Mouse (Mus musculus): ENCODE results near the gene Med11. TPM values are rescaled to one million over a fixed set of nuclear protein-coding genes. Genes with fewer than 3 reads are reported as not detected.

The Med11 gene
- total RNA-seq, 2 experiments from 2014 or later = 20.5 TPM

- DNase-seq (ENCODE audit: low spot score in 2 of 2) = no peak
Observed at GRCm38 (mm10) chr11:70500476-70500812, 48.7 kb downstream of the Med11 start.

DNA sequence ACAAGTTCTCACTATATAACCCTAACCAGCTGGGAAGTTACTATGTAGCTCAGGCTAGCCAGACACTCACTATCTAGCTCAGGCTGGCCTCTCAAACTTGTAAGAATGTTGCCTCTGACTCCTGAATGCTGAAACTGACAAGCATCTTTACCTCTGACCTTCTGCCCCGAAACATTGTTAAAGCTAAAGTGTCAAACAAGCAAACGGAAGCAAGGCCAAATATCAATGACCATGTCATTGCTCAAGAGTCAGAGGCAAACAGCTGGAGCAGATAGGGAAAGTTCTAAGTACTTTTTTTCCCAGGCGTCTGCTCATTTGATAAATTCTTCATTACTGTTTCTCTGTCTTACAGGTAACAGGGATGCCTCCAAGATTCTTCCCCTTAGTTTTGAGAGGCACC is 50.3 kb downstream of the Med11 start:
- no peak for DNase-seq (ENCODE audit: low spot score in 2 of 2)

Small RNA genes within 50 kb of the gene (microRNA-seq; reads per million reads assigned to microRNA genes)
- 3.8 to 5.3 reads per million in 2 experiments for gene Mir7115

Other genes starting within 250 kb of the Med11 start
- 10 to 100 TPM; 32.8 to 39.6 TPM for gene Slc16a11, start 239.2 kb upstream of the Med11 start, total RNA-seq (2021)
- 10 to 100 TPM in 1 of 2 experiments, 1 to 10 TPM in 1; 9.2 to 12.1 TPM for gene Slc16a13, start 230.9 kb upstream of the Med11 start, total RNA-seq (2021)
- gene Bcl6b, start 222.1 kb upstream of the Med11 start, total RNA-seq (2021) = 1 to 10 TPM; 4.3 to 7.4 TPM
- gene 0610010K14Rik, start 214.0 kb upstream of the Med11 start, total RNA-seq (2021) = 10 to 100 TPM; 44.8 to 55.3 TPM
- 1 to 10 TPM; 6.6 to 8.7 TPM for gene Gm21988, start 212.1 kb upstream of the Med11 start, total RNA-seq (2021)
- 100 to 1,000 TPM; 306 to 350 TPM for gene Rnasek, start 212.1 kb upstream of the Med11 start, total RNA-seq (2021)
- under 1 TPM; 0.45 to 0.69 TPM for gene Alox12, start 196.6 kb upstream of the Med11 start, total RNA-seq (2021)
- gene Alox12e, start 129.3 kb upstream of the Med11 start, total RNA-seq (2021) = not detected
- not detected for gene Alox15, start 99.9 kb upstream of the Med11 start, total RNA-seq (2021)
- gene Pelp1, start 41.9 kb upstream of the Med11 start, total RNA-seq (2021) = 10 to 100 TPM; 41.3 to 46.8 TPM
- gene Arrb2, start 19.3 kb upstream of the Med11 start, total RNA-seq (2021) = 10 to 100 TPM; 92.5 to 96.0 TPM
- gene Zmynd15, start 7.5 kb downstream of the Med11 start, total RNA-seq (2021) = 1 to 10 TPM in 1 of 2 experiments, under 1 TPM in 1; 0.96 to 1.1 TPM
- gene Cxcl16, start 8.1 kb downstream of the Med11 start, total RNA-seq (2021) = under 1 TPM; 0.42 to 0.69 TPM
- not detected for gene Tm4sf5, start 53.3 kb downstream of the Med11 start, total RNA-seq (2021)
- gene Vmo1, start 62.7 kb downstream of the Med11 start, total RNA-seq (2021) = not detected
- gene Gltpd2, start 67.3 kb downstream of the Med11 start, total RNA-seq (2021) = not detected
- gene Psmb6, start 73.4 kb downstream of the Med11 start, total RNA-seq (2021) = 100 to 1,000 TPM; 221 to 229 TPM
- not detected for gene Gm40193, start 81.0 kb downstream of the Med11 start, total RNA-seq (2021)
- 10 to 100 TPM; 25.0 to 25.6 TPM for gene Pld2, start 88.1 kb downstream of the Med11 start, total RNA-seq (2021)
- gene Mink1, start 111.0 kb downstream of the Med11 start, total RNA-seq (2021) = 100 to 1,000 TPM; 208 to 249 TPM
- 1 to 10 TPM in 1 of 2 experiments, not detected in 1; 1.1 TPM for gene 4930544D05Rik, start 163.9 kb downstream of the Med11 start, total RNA-seq (2021)
- under 1 TPM in 1 of 2 experiments, not detected in 1; 0.94 TPM for gene Chrne, start 167.3 kb downstream of the Med11 start, total RNA-seq (2021)
- not detected for gene Gp1ba, start 187.2 kb downstream of the Med11 start, total RNA-seq (2021)
- gene Rnf167, start 195.3 kb downstream of the Med11 start, total RNA-seq (2021) = 10 to 100 TPM; 60.3 to 61.5 TPM
- gene Slc25a11, start 195.6 kb downstream of the Med11 start, total RNA-seq (2021) = 100 to 1,000 TPM; 117 to 125 TPM
- gene Pfn1, start 202.7 kb downstream of the Med11 start, total RNA-seq (2021) = 100 to 1,000 TPM; 364 to 371 TPM
- gene Eno3, start 205.3 kb downstream of the Med11 start, total RNA-seq (2021) = 10 to 100 TPM in 1 of 2 experiments, 1 to 10 TPM in 1; 5.1 to 10.5 TPM
- 10 to 100 TPM; 52.8 to 53.9 TPM for gene Spag7, start 217.5 kb downstream of the Med11 start, total RNA-seq (2021)
- 100 to 1,000 TPM; 183 to 189 TPM for gene Camta2, start 236.2 kb downstream of the Med11 start, total RNA-seq (2021)
- gene Inca1, start 248.2 kb downstream of the Med11 start, total RNA-seq (2021) = 1 to 10 TPM; 1.4 to 1.8 TPM
- 10 to 100 TPM; 55.9 to 59.9 TPM for gene Kif1c, start 248.6 kb downstream of the Med11 start, total RNA-seq (2021)

All from layer of hippocampus, postnatal 10 days (tissue).